In genomic region chr4:44156481-44156880, GRCm38 (mm10) we compare ENCODE assay signal across 32 mouse cellular contexts.
DNase-seq lines count a peak whose midpoint lies in the region; ATAC-seq and TF ChIP-seq lines count a peak whose summit lies in the region.
"Had no signal": no experiment of that assay in that cellular context is flagged by ENCODE, and none has a peak within 500 bp of the region (broad histone marks: within the 10 kb centered on the region; RNA-seq: fewer than 3 reads in every experiment).

No protein-coding gene starts in this region.

- H3K27me3 ChIP-seq in liver, embryonic 13.5 days = no peaks in the 10 kb centered on the region
- H3K27me3 ChIP-seq in liver, embryonic 11.5 days (replicated peaks; ENCODE audit: control insufficient read depth, insufficient read depth, low read length) = no peaks in the 10 kb centered on the region
- no peaks in the 10 kb centered on the region for H3K27me3 ChIP-seq in limb, embryonic 10.5 days (ENCODE audit: low read depth, poor library complexity, severe bottlenecking)
- H3K27me3 ChIP-seq: embryonic facial prominence, embryonic 12.5 days; forebrain, embryonic 15.5 days; hindbrain, embryonic 13.5 days; limb, embryonic 15.5 days; liver, embryonic 15.5 days; midbrain, embryonic 15.5 days had no signal

- peaks cover 38% of the 10 kb centered on the region for H3K4me1 ChIP-seq in liver, embryonic 13.5 days (replicated peaks)
- H3K4me1 ChIP-seq in liver, embryonic 11.5 days (replicated peaks; ENCODE audit: control insufficient read depth, insufficient read depth, low read length) = peaks cover 14% of the 10 kb centered on the region
- peaks cover 3% of the 10 kb centered on the region for H3K4me1 ChIP-seq in embryonic fibroblast, embryonic 13.5 days (ENCODE audit: control insufficient read depth, insufficient read depth, low read length)
- peaks cover 8% of the 10 kb centered on the region for H3K4me1 ChIP-seq in limb, embryonic 10.5 days

- H3K27ac ChIP-seq in liver, embryonic 13.5 days = 0 out of 2 replicates have a peak overlapping the region, but pooled peaks have one; percentile 2
- no peak overlapping the region for H3K27ac ChIP-seq in liver, embryonic 11.5 days (ENCODE audit: low read depth, low read length)
- H3K27ac ChIP-seq in embryonic fibroblast, embryonic 13.5 days (ENCODE audit: insufficient read depth, low read length) = peak overlapping the region; percentile 77; the same call in 1 of the 2 replicates
- no peak overlapping the region for H3K27ac ChIP-seq in limb, embryonic 10.5 days
- H3K27ac ChIP-seq: embryonic facial prominence, embryonic 12.5 days; forebrain, embryonic 10.5 days; forebrain, embryonic 15.5 days; hindbrain, embryonic 13.5 days; limb, embryonic 15.5 days; liver, embryonic 15.5 days; midbrain, embryonic 15.5 days had no signal

- no peak for TF ChIP-seq POLR2A in embryonic fibroblast, embryonic 13.5 days (IDR thresholded peaks at IDR 0.05; ENCODE audit: low read depth, low read length)

- 45% methylated on average over 6 of the region's 6 CpGs for WGBS in liver, embryonic 13.5 days (ENCODE audit: insufficient replicate concordance)
- 66% methylated on average over 6 of the region's 6 CpGs for WGBS in liver, embryonic 11.5 days
- WGBS in limb, embryonic 10.5 days = 79% methylated on average over 6 of the region's 6 CpGs

- DNase-seq in liver, embryonic 13.5 days = no peak
- DNase-seq in liver, embryonic 11.5 days (ENCODE audit: low spot score) = no peak
- DNase-seq in Muller cell, postnatal 12 days (ENCODE audit: inconsistent ontology term) = peak; percentile 47
- no peak for DNase-seq in retina, postnatal 1 day
- no peak for DNase-seq in adrenal gland, postnatal 14 days
- no peak for DNase-seq in limb, embryonic 10.5 days (ENCODE audit: low spot score)
- DNase-seq: adrenal gland, adult 8-10 months; cerebellum, adult 11 months; cerebellum, adult 9-10 months; cerebellum, postnatal 36 days; embryo, embryonic 11 days; gastrocnemius, postnatal 36 days; heart, adult 18-20 months; heart, postnatal 36 days; kidney, adult 11 months; kidney, postnatal 14 days; left cerebral cortex, postnatal 4 days; lung, embryonic 14.5 days; thymus, adult 2 months; thymus, postnatal 36 days had no signal

- H3K4me3 ChIP-seq in liver, embryonic 13.5 days (replicated peaks) = no peak overlapping the region
- H3K4me3 ChIP-seq in liver, embryonic 11.5 days (ENCODE audit: low read depth, low read length) = no peak overlapping the region
- no peak overlapping the region for H3K4me3 ChIP-seq in embryonic fibroblast, embryonic 13.5 days (ENCODE audit: insufficient read depth, low read length)
- no peak overlapping the region for H3K4me3 ChIP-seq in limb, embryonic 10.5 days
- H3K4me3 ChIP-seq: embryonic facial prominence, embryonic 12.5 days; forebrain, embryonic 10.5 days; forebrain, embryonic 15.5 days; hindbrain, embryonic 13.5 days; limb, embryonic 15.5 days; liver, embryonic 15.5 days; midbrain, embryonic 15.5 days had no signal

- no peak overlapping the region for H3K9ac ChIP-seq in liver, embryonic 13.5 days
- no peak overlapping the region for H3K9ac ChIP-seq in liver, embryonic 11.5 days (ENCODE audit: low read depth, low read length)
- H3K9ac ChIP-seq: embryonic facial prominence, embryonic 12.5 days; forebrain, embryonic 15.5 days; hindbrain, embryonic 13.5 days; limb, embryonic 15.5 days; liver, embryonic 15.5 days; lung, embryonic 14.5 days; midbrain, embryonic 15.5 days had no signal

- no peak overlapping the region for H3K4me2 ChIP-seq in liver, embryonic 13.5 days
- H3K4me2 ChIP-seq in liver, embryonic 11.5 days = no peak overlapping the region
- H3K4me2 ChIP-seq: embryonic facial prominence, embryonic 12.5 days; forebrain, embryonic 15.5 days; heart, embryonic 11.5 days; hindbrain, embryonic 13.5 days; limb, embryonic 15.5 days; liver, embryonic 15.5 days; lung, embryonic 14.5 days; midbrain, embryonic 15.5 days had no signal

- no peak for ATAC-seq in liver, embryonic 13.5 days (ENCODE audit: low read depth)
- ATAC-seq in liver, embryonic 11.5 days (replicated peaks; ENCODE audit: low FRiP score) = no peak
- ATAC-seq: activated CD4-positive, CD25-positive, alpha-beta regulatory T cell, adult 4 months; forebrain, embryonic 15.5 days; inflammation-experienced regulatory T-cells, adult 6 months; midbrain, embryonic 15.5 days had no signal

- H3K9me3 ChIP-seq in liver, embryonic 13.5 days (replicated peaks) = no peaks in the 10 kb centered on the region
- no peaks in the 10 kb centered on the region for H3K9me3 ChIP-seq in liver, embryonic 11.5 days (ENCODE audit: control insufficient read depth, low read length)
- no peaks in the 10 kb centered on the region for H3K9me3 ChIP-seq in limb, embryonic 10.5 days (replicated peaks)
- H3K9me3 ChIP-seq: embryonic facial prominence, embryonic 12.5 days; forebrain, embryonic 10.5 days; forebrain, embryonic 15.5 days; G1E; hindbrain, embryonic 13.5 days; limb, embryonic 15.5 days; liver, embryonic 15.5 days; midbrain, embryonic 15.5 days had no signal

- H3K36me3 ChIP-seq in liver, embryonic 13.5 days = peaks cover 7% of the 10 kb centered on the region
- no peaks in the 10 kb centered on the region; the same call in 1 of the 2 replicates for H3K36me3 ChIP-seq in liver, embryonic 11.5 days (ENCODE audit: control insufficient read depth, insufficient read depth, low read length)
- H3K36me3 ChIP-seq in limb, embryonic 10.5 days = peaks cover 63% of the 10 kb centered on the region
- H3K36me3 ChIP-seq: midbrain, embryonic 15.5 days had no signal

- TF ChIP-seq CTCF in embryonic fibroblast, embryonic 13.5 days (IDR thresholded peaks at IDR 0.05; ENCODE audit: borderline replicate concordance, insufficient read depth, low read length) = no peak

Comparison
In these comparisons a context has a peak if more than half of its experiments do, and no peak if none do; other contexts are left out.
1. H3K27ac ChIP-seq: peak in liver, embryonic 13.5 days (single experiment) and embryonic fibroblast, embryonic 13.5 days (single experiment); none in liver, embryonic 11.5 days (single experiment) and limb, embryonic 10.5 days (single experiment).